In genomic region chr3:129533743-129534530, GRCm38 (mm10) we compare ENCODE assay signal across 8 mouse cellular contexts. TPM values are rescaled to one million over a fixed set of nuclear protein-coding genes. Genes with fewer than 3 reads are reported as not detected.
A peak's percentile ranks its signal among the peaks of the same experiment; 100 is the strongest.
DNase-seq lines count a peak whose midpoint lies in the region.

No protein-coding gene starts in this region.

- H3K4me1 ChIP-seq in megakaryocyte, embryonic 14.5 days = peaks cover 58% of the 10 kb centered on the region

- peak overlapping the region; percentile 94 for H3K4me3 ChIP-seq in megakaryocyte, embryonic 14.5 days (replicated peaks)

- H3K9me3 ChIP-seq in megakaryocyte, embryonic 14.5 days = no peaks in the 10 kb centered on the region

- DNase-seq in ZHBTc4 (ENCODE audit: low read depth, low spot score) = peak; percentile 67
- peak; percentile 44 to 66 for DNase-seq in cerebellum, postnatal 4 days (ENCODE audit: low spot score in 2 of 2)
- peak; percentile 70 for DNase-seq in gastrocnemius, postnatal 10 days
- peak; percentile 64 for DNase-seq in induced T-regulatory cell, adult 2 months (ENCODE audit: low read depth)
- peak; percentile 24 to 72 for DNase-seq in left cerebral cortex, postnatal 14 days (ENCODE audit: low spot score in 2 of 2)
- peak; percentile 67 for DNase-seq in right cerebral cortex, postnatal 14 days
- DNase-seq in urinary bladder, postnatal 14 days (ENCODE audit: low spot score) = peak; percentile 69

- intact Hi-C loops in left cerebral cortex, postnatal 14 days (cut with DNase I) = loop anchor here (2.0 to 10.0 kb wide), 4 partner anchors 101 to 531 kb away; partner anchors contain the start of gene Sec24b

- peaks cover 12% of the 10 kb centered on the region for H3K36me3 ChIP-seq in megakaryocyte, embryonic 14.5 days (replicated peaks; ENCODE audit: low read length)

- H3K27me3 ChIP-seq in megakaryocyte, embryonic 14.5 days (replicated peaks) = no peaks in the 10 kb centered on the region

RNA-seq across cellular contexts. Expression of gene Elovl6, which starts 1.8 kb away (rescaled TPM):
- total RNA-seq in gastrocnemius, postnatal 10 days (2021) = 1 to 10 TPM; 7.2 to 7.6 TPM
- total RNA-seq in left cerebral cortex, postnatal 14 days (2021) = 10 to 100 TPM; 40.4 to 45.3 TPM
- polyA plus RNA-seq in megakaryocyte, embryonic 14.5 days (2012; ENCODE audit: insufficient read depth, low replicate concordance) = 2.1 TPM in 1 of 2 replicates, not detected in the other

Comparison
In these comparisons a context has a peak if more than half of its experiments do, and no peak if none do; other contexts are left out.
1. Peak in every context shown above with its lines: DNase-seq and H3K4me3 ChIP-seq.
2. RNA of gene Elovl6, which starts 1.8 kb away (total RNA-seq): 40.4 to 45.3 TPM in left cerebral cortex, postnatal 14 days; 7.2 to 7.6 TPM in gastrocnemius, postnatal 10 days; every median in the first group is over 4 times any median in the second.